Mouse (Mus musculus) lung, postnatal 0 days (tissue): ENCODE data around the gene Letmd1.

Experiments used
- CTCF ChIP-seq: IDR thresholded peaks from 2 replicates; pipeline ENCODE4 v1.5.1; 2016; ENCODE audit warnings: antibody characterized with exemption, mild to moderate bottlenecking
- EP300 ChIP-seq: IDR thresholded peaks from 2 replicates; pipeline ENCODE4 v1.6.1; 2016; ENCODE audit warnings: antibody characterized with exemption, mild to moderate bottlenecking, control low read depth

DNA sequence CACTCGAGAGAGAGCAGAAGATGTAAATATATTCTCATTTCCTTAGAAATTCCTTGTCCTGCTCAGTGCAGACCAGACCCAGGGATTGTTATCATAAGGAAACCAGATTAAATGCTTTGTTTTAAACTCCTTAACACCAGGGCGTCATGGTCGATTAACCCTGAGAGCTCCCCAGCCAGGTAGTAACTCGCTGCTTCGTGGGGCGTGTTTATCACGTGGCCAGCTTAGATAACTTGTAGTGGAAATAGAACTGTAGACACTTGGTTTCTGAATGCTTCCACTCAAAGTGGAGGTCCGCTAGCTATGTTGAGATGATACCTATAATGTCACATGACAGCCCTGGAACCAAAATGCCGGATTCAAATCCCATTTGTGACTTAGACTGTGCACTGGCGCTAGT is 1.2 kb downstream of the Letmd1 start:
- TF ChIP-seq CTCF (no peak), EP300 (no peak)
